Mouse (Mus musculus): ENCODE results near the gene Phactr2. TPM values are rescaled to one million over a fixed set of nuclear protein-coding genes. Genes with fewer than 3 reads are reported as not detected.

Gene Phactr2
- polyA plus RNA-seq (2014; fragmentation: Illumina TruSeq; extraction: RNeasy Lipid Tissue Mini Kit (QIAGEN cat#74804); ENCODE audit: low replicate concordance) = 20.1 TPM

DNA sequence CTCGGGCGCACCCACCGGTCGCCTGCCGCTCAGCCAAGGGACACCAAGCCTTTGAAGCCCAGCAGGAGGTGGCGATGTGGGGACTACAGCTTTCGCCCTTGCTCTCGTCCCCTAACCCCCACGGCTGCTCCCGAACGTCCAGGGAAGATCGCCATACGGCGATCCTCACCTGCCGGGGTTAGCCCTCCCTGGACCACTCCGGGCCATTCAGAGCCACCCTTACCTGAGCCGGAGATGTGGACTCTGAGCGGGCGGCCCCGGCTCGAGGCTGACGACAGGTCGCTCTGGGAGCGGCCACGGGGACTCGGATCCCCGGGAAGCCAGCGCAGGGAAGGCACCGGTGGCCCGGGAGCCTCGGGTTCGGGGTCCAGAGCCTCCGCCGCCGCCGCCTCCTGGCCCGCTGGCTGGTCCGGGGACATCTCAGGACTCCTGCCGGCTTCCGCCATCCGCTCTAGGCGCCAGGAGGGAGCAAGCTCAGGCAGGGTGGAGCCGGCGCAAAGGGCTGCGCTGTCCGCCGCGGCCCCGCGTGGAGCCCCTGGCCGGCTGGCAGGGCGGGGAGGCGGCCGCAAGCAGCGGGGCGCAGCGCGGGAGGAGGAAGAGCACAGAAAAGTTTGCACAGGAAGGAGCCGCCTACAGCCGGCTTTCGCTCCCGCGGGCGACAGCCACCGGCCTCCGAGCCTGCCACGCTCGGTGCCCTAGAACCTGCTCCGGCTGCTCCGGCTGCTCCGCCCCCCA is at the start of gene Phactr2:
Phactr2 (minus strand) TSS at position 580 of the 735 bp plus-strand sequence.

DNA sequence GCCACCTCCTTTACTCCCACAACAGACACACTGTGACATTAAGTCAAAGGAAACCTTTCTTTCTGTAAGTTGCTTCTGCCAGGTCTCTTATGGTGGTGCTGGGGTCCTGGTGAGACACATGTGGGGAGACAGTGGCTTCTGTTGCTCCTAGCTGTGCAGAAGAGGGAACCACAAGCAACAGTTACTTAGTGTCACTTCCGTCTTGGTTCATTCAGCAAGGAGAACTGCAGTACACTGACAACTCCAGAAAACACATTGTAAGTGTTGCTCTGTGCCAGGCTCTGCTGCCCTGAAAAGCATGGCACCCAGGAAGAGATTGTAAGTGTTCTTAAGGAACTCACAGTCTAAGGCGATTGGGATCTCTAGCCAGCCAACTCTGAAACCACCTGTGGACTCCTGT is 25.1 kb upstream of the Phactr2 start, which contains the start of gene Fuca2:
Fuca2 (plus strand) TSS at position 210 of the 400 bp plus-strand sequence.

DNA sequence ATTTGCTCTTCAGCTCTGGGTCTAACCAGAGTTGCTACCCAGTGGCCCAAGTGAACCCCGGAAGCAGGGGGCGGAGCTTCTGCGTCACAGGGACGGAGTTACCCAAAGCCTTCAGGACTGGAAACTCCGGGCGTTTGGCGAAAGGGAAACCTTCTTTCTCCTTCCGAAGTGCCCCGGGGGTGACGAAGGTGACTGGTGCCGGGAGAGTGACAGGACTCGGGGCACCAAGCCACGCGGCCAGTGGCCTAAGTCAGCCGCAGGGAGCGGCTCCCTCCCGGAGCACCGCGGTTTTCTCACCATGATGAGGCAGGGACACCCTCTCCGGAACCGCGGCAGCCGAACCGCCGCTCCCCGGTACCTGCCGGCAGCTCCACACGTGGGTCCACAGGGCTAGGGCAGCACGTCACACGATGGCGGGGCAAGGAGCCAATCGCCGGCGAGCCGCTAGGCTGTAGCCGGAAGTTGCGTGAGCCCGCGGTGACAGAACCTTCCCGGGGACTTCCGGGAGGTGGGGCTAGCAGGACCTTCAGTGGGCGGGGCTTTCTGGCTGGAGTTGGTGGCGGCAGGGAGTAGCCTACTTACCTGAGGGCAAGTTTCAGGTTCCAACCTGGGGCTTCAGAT is 281.4 kb downstream of the Phactr2 start, which contains the start of gene Ltv1:
Ltv1 (minus strand) TSS at position 438 of the 621 bp plus-strand sequence.

DNA sequence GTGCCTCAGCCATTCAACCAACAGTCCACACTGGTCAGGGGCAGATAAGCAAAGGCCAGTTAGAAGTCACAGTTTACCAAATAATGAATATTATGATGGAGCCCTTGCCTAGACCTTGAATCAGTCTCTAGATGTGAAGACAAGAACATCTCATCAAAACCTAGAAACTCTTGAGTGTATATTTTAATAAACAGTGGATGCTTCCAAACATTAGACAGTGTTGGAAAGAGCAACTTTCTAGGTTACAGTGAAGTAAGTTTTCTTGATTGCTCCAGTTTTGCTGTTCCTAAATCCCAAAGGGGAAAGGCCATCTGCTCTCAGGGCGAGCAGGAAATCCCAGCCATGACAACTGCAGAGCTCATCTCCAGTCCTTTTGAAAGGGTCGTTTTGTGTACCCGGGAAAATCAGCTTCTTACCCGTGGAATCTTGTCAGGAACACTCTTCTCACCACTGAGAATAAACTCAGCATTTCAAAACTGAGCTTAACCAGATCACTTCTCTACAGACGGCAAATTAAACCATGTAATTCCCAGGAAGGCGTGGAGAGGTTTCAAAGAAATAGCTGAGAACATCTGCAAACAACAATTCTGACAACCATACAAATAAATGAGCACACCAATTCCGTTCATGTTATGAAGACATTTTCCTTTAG is 296.1 kb downstream of the Phactr2 start, which contains the start of gene Zc2hc1b:
Zc2hc1b (minus strand) TSS at position 51 of the 652 bp plus-strand sequence.

Other genes with a start within 250 kb of the Phactr2 start
- gene Fuca2, start 25.1 kb upstream of the Phactr2 start, polyA plus RNA-seq (2014; fragmentation: Illumina TruSeq; extraction: RNeasy Lipid Tissue Mini Kit (QIAGEN cat#74804); ENCODE audit: low replicate concordance) = 752 TPM
- 1.9 TPM for gene Adat2, start 78.5 kb upstream of the Phactr2 start, polyA plus RNA-seq (2014; fragmentation: Illumina TruSeq; extraction: RNeasy Lipid Tissue Mini Kit (QIAGEN cat#74804); ENCODE audit: low replicate concordance)
- gene Pex3, start 78.7 kb upstream of the Phactr2 start, polyA plus RNA-seq (2014; fragmentation: Illumina TruSeq; extraction: RNeasy Lipid Tissue Mini Kit (QIAGEN cat#74804); ENCODE audit: low replicate concordance) = 53.2 TPM